Mouse (Mus musculus): ENCODE results near the gene Olfr725.

The Olfr725 gene

GRCm38 (mm10) chr14:50040275-50040674 is at the start of gene Olfr725:
Gene Olfr725 (minus strand): TSS chr14:50040375.
- no peak for DNase-seq (ENCODE audit: low read depth, low spot score)

- no peak for DNase-seq (ENCODE audit: low read depth, low spot score)
Observed at GRCm38 (mm10) chr14:50062733-50063104, 22.5 kb upstream of the Olfr725 start.

GRCm38 (mm10) chr14:50061955-50062732 is 22.0 kb upstream of the Olfr725 start:
- DNase-seq (ENCODE audit: low read depth, low spot score): peak; percentile 90

- DNase-seq (ENCODE audit: low read depth, low spot score): no peak
Observed at GRCm38 (mm10) chr14:50061590-50061954, 21.4 kb upstream of the Olfr725 start.

- peak; percentile 71 for DNase-seq (ENCODE audit: low read depth, low spot score)
Observed at GRCm38 (mm10) chr14:50061179-50061578, 21.0 kb upstream of the Olfr725 start.

GRCm38 (mm10) chr14:50032041-50032440 is 8.1 kb downstream of the Olfr725 start:
- DNase-seq (ENCODE audit: low read depth, low spot score): peak; percentile 27

GRCm38 (mm10) chr14:50031356-50031755 is 8.8 kb downstream of the Olfr725 start:
- DNase-seq (ENCODE audit: low read depth, low spot score): peak; percentile 86

GRCm38 (mm10) chr14:50026371-50026770 is 13.8 kb downstream of the Olfr725 start:
- DNase-seq (ENCODE audit: low read depth, low spot score): peak; percentile 76

All from R1 (cell line).